Mouse (Mus musculus): ENCODE data around the gene Eml4. TPM values are rescaled to one million over a fixed set of nuclear protein-coding genes. Genes with fewer than 3 reads are reported as not detected.

Eml4 gene
- polyA plus RNA-seq, 1 experiment from 2014 or later: 4.7 TPM

- no peaks in the 10 kb centered on the region for H3K36me3 ChIP-seq (replicated peaks; ENCODE audit: insufficient read depth, low read length)
- no peak overlapping the region for H3K9ac ChIP-seq (replicated peaks)
- H3K4me2 ChIP-seq (ENCODE audit: low read depth, low read length): no peak overlapping the region
- H3K9me3 ChIP-seq (ENCODE audit: low read length): no peaks in the 10 kb centered on the region
- DNase-seq (no peak), ATAC-seq (no peak)
- H3K27ac ChIP-seq (ENCODE audit: low read depth): no peak overlapping the region
- no peak for TF ChIP-seq CTCF (IDR thresholded peaks at IDR 0.05; ENCODE audit: low read depth)
- no peak for TF ChIP-seq EP300 (IDR thresholded peaks at IDR 0.05; ENCODE audit: low read depth)
- 60% methylated on average over 13 of the region's 13 CpGs for WGBS (ENCODE audit: insufficient replicate concordance)
- peaks cover 7% of the 10 kb centered on the region for H3K4me1 ChIP-seq (ENCODE audit: insufficient read depth)
- no peak overlapping the region for H3K4me3 ChIP-seq (ENCODE audit: low read depth, low read length)
- H3K27me3 ChIP-seq (ENCODE audit: insufficient read depth, low read length): no peaks in the 10 kb centered on the region
Measured at GRCm38 (mm10) chr17:83360796-83361566, 10.2 kb downstream of the Eml4 start.

- H3K27ac ChIP-seq (ENCODE audit: low read depth): 0 out of 2 replicates have a peak overlapping the region, but pooled peaks have one; percentile 22
- DNase-seq (no peak), ATAC-seq (no peak)
- no peak overlapping the region for H3K9ac ChIP-seq (replicated peaks)
- no peak for TF ChIP-seq CTCF (IDR thresholded peaks at IDR 0.05; ENCODE audit: low read depth)
- TF ChIP-seq EP300 (IDR thresholded peaks at IDR 0.05; ENCODE audit: low read depth): no peak
- peaks cover 17% of the 10 kb centered on the region for H3K4me1 ChIP-seq (ENCODE audit: insufficient read depth)
- H3K27me3 ChIP-seq (ENCODE audit: insufficient read depth, low read length): no peaks in the 10 kb centered on the region
- 69% methylated on average over 3 of the region's 3 CpGs for WGBS (ENCODE audit: insufficient replicate concordance)
- no peaks in the 10 kb centered on the region for H3K36me3 ChIP-seq (replicated peaks; ENCODE audit: insufficient read depth, low read length)
- no peak overlapping the region for H3K4me2 ChIP-seq (ENCODE audit: low read depth, low read length)
- H3K4me3 ChIP-seq (ENCODE audit: low read depth, low read length): no peak overlapping the region
- H3K9me3 ChIP-seq (ENCODE audit: low read length): no peaks in the 10 kb centered on the region
Measured at GRCm38 (mm10) chr17:83363081-83363480, 12.3 kb downstream of the Eml4 start.

GRCm38 (mm10) chr17:83364296-83364695, 13.6 kb downstream of the Eml4 start:
- WGBS (ENCODE audit: insufficient replicate concordance): 54% methylated on average over 5 of the region's 5 CpGs
- Histone ChIP-seq H3K4me1 (ENCODE audit: insufficient read depth) (peaks cover 17% of the 10 kb centered on the region), H3K27me3 (ENCODE audit: insufficient read depth, low read length) (no peaks in the 10 kb centered on the region), H3K27ac (ENCODE audit: low read depth) (0 out of 2 replicates have a peak overlapping the region, but pooled peaks have one; percentile 13), H3K9me3 (ENCODE audit: low read length) (no peaks in the 10 kb centered on the region), H3K36me3 (replicated peaks; ENCODE audit: insufficient read depth, low read length) (no peaks in the 10 kb centered on the region), H3K9ac (replicated peaks) (no peak overlapping the region), H3K4me2 (ENCODE audit: low read depth, low read length) (no peak overlapping the region), H3K4me3 (ENCODE audit: low read depth, low read length) (no peak overlapping the region)
- ATAC-seq: no peak
- TF ChIP-seq CTCF (IDR thresholded peaks at IDR 0.05; ENCODE audit: low read depth): no peak
- TF ChIP-seq EP300 (IDR thresholded peaks at IDR 0.05; ENCODE audit: low read depth): no peak
- DNase-seq: no peak

GRCm38 (mm10) chr17:83365130-83365529, 14.4 kb downstream of the Eml4 start:
- H3K4me3 ChIP-seq (ENCODE audit: low read depth, low read length): no peak overlapping the region
- H3K4me1 ChIP-seq (ENCODE audit: insufficient read depth): peaks cover 17% of the 10 kb centered on the region
- no peak overlapping the region for H3K4me2 ChIP-seq (ENCODE audit: low read depth, low read length)
- H3K9me3 ChIP-seq (ENCODE audit: low read length): no peaks in the 10 kb centered on the region
- no peak for ATAC-seq
- peak overlapping the region; percentile 74 for H3K27ac ChIP-seq (ENCODE audit: low read depth)
- H3K9ac ChIP-seq (replicated peaks): no peak overlapping the region
- H3K36me3 ChIP-seq (replicated peaks; ENCODE audit: insufficient read depth, low read length): no peaks in the 10 kb centered on the region
- no peak for TF ChIP-seq EP300 (IDR thresholded peaks at IDR 0.05; ENCODE audit: low read depth)
- no peak for TF ChIP-seq CTCF (IDR thresholded peaks at IDR 0.05; ENCODE audit: low read depth)
- DNase-seq: no peak
- H3K27me3 ChIP-seq (ENCODE audit: insufficient read depth, low read length): no peaks in the 10 kb centered on the region
- 55% methylated on average over 2 of the region's 2 CpGs for WGBS (ENCODE audit: insufficient replicate concordance)

GRCm38 (mm10) chr17:83365614-83366355, 15.1 kb downstream of the Eml4 start:
- peak overlapping the region; percentile 4; the same call in 1 of the 2 replicates for H3K9ac ChIP-seq (replicated peaks)
- no peaks in the 10 kb centered on the region for H3K27me3 ChIP-seq (ENCODE audit: insufficient read depth, low read length)
- ATAC-seq (no peak), DNase-seq (no peak)
- peaks cover 17% of the 10 kb centered on the region for H3K4me1 ChIP-seq (ENCODE audit: insufficient read depth)
- 0 out of 2 replicates have a peak overlapping the region, but pooled peaks have one; percentile 34 for H3K4me2 ChIP-seq (ENCODE audit: low read depth, low read length)
- no peaks in the 10 kb centered on the region for H3K9me3 ChIP-seq (ENCODE audit: low read length)
- peak overlapping the region; percentile 74 for H3K27ac ChIP-seq (ENCODE audit: low read depth)
- TF ChIP-seq EP300 (IDR thresholded peaks at IDR 0.05; ENCODE audit: low read depth) (no peak), CTCF (IDR thresholded peaks at IDR 0.05; ENCODE audit: low read depth) (no peak)
- no peak overlapping the region for H3K4me3 ChIP-seq (ENCODE audit: low read depth, low read length)
- H3K36me3 ChIP-seq (replicated peaks; ENCODE audit: insufficient read depth, low read length): no peaks in the 10 kb centered on the region
- 34% methylated on average over 11 of the region's 11 CpGs for WGBS (ENCODE audit: insufficient replicate concordance)

GRCm38 (mm10) chr17:83367387-83367786, 16.7 kb downstream of the Eml4 start:
- TF ChIP-seq CTCF (IDR thresholded peaks at IDR 0.05; ENCODE audit: low read depth) (no peak), EP300 (IDR thresholded peaks at IDR 0.05; ENCODE audit: low read depth) (no peak)
- Histone ChIP-seq H3K4me3 (ENCODE audit: low read depth, low read length) (no peak overlapping the region), H3K27ac (ENCODE audit: low read depth) (no peak overlapping the region), H3K4me2 (ENCODE audit: low read depth, low read length) (no peak overlapping the region), H3K9ac (replicated peaks) (no peak overlapping the region), H3K36me3 (replicated peaks; ENCODE audit: insufficient read depth, low read length) (no peaks in the 10 kb centered on the region), H3K27me3 (ENCODE audit: insufficient read depth, low read length) (no peaks in the 10 kb centered on the region), H3K4me1 (ENCODE audit: insufficient read depth) (peaks cover 17% of the 10 kb centered on the region), H3K9me3 (ENCODE audit: low read length) (no peaks in the 10 kb centered on the region)
- no peak for ATAC-seq
- 73% methylated on average over 5 of the region's 5 CpGs for WGBS (ENCODE audit: insufficient replicate concordance)
- DNase-seq: no peak
